Mouse (Mus musculus): ENCODE measurements around the gene Dmbx1.

The Dmbx1 gene

GRCm38 (mm10) chr4:115940681-115941080 is 955 bp upstream of the Dmbx1 start:
- DNase-seq (ENCODE audit: low spot score in 2 of 2), result no peak

GRCm38 (mm10) chr4:115938276-115939160 is 1.2 kb downstream of the Dmbx1 start:
- no peak for DNase-seq (ENCODE audit: low spot score in 2 of 2)

- DNase-seq (ENCODE audit: low spot score in 2 of 2), result no peak
Observed at GRCm38 (mm10) chr4:115937061-115937976, 2.4 kb downstream of the Dmbx1 start.

GRCm38 (mm10) chr4:115936646-115937045 is 3.1 kb downstream of the Dmbx1 start:
- DNase-seq (ENCODE audit: low spot score in 2 of 2), result no peak

DNA sequence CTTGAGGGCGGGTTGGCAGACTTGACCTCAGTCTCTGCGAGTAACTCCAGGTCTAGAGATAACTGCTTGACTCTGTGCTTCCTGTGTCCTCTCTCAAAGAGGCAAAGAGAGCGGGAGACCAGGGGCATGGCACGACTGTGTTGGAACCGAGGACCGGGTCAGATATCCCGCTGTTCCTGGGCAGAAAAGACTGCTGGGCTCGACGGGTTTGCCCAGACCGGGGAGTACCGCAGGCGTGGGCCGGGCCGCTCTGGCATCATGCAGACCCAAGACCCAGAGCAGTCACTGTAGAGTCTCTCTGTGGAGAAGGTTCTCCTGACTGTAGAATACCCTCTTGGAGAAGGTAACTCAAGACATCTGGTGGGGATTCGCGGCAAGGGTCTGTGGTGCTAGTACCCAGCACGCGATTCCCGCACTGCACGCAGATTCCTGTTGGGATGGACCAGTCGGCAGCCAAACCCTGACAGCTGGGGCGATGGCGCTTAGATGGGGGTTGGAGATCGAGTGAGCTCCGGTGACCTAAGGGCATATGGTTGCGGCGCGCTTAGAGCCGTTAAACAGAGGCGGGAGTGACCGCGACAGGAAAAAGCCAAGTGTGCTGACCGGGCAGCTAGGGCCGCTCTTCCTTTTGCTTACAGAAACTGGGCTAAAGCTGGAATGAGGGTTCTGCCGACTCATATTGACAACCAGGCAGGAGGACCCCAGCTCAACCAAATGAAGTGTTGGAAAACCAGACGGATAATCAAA is 3.7 kb downstream of the Dmbx1 start:
- DNase-seq (ENCODE audit: low spot score in 2 of 2), result no peak

- no peak for DNase-seq (ENCODE audit: low spot score in 2 of 2)
Observed at GRCm38 (mm10) chr4:115931556-115932088, 8.1 kb downstream of the Dmbx1 start.

DNA sequence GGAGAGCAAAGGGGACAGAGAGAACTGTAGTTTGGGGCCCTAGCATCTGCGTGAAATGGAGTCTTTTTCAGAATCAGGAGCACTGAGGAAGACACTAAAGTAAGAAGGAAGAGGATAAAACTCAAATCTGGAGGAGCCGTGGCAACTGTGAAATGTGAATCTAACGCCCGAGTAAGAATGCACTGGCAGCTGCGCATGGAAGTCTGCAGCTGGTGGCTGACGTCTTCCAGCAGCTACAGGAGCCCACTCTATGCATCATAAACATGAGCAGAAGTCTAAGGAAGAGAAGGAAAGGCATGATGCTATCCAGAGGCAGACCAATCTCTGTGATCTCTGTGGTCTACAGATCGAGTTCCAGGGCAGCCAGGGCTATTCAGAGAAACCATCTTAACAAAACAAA is 12.1 kb downstream of the Dmbx1 start:
- DNase-seq (ENCODE audit: low spot score in 2 of 2), result no peak

DNA sequence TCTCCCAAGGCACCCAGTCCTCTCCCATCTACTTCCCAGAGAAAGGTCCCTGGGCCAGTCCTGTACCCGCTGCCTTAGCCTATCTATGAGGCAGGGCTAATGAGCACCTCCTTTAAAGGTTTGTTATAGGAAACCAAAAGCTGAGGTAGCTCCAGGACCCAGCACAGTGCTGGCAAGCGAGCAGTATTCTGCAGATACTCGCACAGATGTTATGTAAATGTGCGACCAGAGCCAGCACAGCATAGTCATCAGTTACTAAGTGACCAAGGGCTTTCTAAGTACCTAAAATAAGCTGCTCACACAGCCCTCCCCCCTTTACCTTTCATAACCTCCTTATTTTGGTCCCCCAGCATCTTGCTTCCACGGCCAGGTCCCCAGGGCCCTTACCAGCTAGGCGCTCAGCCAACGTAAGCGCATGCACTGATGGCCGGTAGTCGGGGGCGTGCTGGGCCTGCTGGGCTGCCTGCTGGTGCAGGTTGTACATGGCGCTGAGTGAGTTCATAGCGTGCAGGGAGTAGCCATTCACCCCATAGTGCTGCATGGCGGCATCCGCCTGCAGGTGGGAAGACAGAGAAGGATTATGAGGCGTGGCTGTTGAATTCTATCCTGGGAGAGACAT is 16.4 kb downstream of the Dmbx1 start:
- DNase-seq (ENCODE audit: low spot score in 2 of 2), result no peak

DNA sequence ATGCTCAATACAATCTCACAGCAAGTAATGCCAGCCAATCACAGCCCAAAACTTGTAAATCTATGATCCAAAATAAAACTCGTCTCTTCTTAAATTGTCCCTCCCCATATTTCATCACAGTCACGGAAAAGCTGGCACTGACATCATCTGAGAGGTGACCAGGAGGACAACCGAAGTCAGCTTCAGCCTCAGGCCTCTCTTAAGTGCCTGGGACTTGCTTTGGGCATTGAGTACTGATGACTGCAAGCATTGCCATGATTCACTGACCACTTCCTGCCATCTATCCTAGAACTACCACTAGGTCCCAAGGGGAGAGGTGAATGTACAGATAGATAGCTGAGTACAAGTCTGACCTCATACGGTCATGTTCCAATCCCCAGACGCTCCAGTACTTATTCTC is 17.0 kb downstream of the Dmbx1 start:
- no peak for DNase-seq (ENCODE audit: low spot score in 2 of 2)

GRCm38 (mm10) chr4:115919911-115920310 is 19.8 kb downstream of the Dmbx1 start:
- DNase-seq (ENCODE audit: low spot score in 2 of 2), result no peak

GRCm38 (mm10) chr4:115911586-115911985 is 28.1 kb downstream of the Dmbx1 start:
- DNase-seq (ENCODE audit: low spot score in 2 of 2), result no peak

DNA sequence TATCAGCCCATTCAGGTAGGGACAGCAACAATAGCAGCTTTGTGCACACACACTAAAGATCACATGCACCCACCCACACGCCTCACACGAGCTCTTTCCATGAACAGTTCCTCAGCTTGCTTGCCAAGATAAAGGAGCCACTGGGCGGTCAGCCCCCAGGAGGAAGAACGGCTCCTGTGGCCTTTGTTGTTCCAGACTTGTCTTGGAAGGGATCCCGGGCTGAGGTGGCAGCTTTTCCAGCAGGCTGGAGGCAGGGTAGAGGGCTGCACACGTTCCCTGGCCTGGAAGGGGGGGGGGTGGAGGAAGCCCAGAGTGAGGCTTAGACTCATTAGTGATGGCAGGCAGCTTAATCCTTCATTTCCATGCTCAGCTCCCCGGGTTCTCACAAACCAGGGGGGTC is 31.1 kb downstream of the Dmbx1 start:
- no peak for DNase-seq (ENCODE audit: low spot score in 2 of 2)

- DNase-seq (ENCODE audit: low spot score in 2 of 2), result no peak
Observed at GRCm38 (mm10) chr4:115907994-115908393, 31.7 kb downstream of the Dmbx1 start.

DNA sequence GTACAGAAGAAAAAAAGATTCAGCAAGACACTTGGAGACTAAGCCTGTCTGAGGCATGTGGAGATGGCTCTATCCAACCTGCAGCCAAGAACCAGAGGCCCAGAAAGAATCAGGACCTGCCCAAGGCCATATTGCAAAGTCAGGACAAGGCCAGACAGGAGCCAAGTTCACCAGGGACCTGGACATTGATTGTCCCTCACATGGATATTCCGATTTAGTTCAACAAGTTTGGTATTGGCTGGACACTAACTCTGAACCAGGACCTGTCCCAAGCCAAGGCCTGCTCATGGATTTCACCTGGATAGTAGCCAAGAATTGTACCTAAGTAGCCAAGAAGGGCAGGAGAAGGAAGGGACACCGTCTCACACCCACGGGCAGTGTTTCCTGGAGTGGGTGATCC is 32.9 kb downstream of the Dmbx1 start:
- no peak for DNase-seq (ENCODE audit: low spot score in 2 of 2)

- no peak for DNase-seq (ENCODE audit: low spot score in 2 of 2)
Observed at GRCm38 (mm10) chr4:115905701-115906100, 34.0 kb downstream of the Dmbx1 start.

GRCm38 (mm10) chr4:115904375-115904774 is 35.4 kb downstream of the Dmbx1 start:
- no peak for DNase-seq (ENCODE audit: low spot score in 2 of 2)

DNA sequence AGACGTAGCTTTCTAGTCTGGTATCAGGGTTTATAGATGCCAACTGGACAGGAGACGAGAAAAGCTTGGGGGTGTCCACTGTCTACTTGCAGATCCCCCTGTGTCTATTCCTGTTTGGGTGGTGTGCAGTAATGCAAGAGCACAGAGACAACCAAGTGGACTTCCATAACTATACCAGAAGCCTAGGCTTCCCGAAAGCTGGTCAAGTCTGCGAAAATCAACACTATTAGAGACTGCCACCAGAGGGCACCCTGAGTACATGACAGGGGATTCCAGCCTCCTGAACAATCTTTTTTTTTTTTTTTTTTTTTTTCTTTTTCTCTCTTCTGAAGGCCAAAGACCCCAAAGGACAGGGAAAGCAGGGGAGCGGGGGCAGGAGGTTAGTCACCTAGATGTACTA is 36.9 kb downstream of the Dmbx1 start:
- DNase-seq (ENCODE audit: low spot score in 2 of 2), result peak; percentile 26 to 63

DNA sequence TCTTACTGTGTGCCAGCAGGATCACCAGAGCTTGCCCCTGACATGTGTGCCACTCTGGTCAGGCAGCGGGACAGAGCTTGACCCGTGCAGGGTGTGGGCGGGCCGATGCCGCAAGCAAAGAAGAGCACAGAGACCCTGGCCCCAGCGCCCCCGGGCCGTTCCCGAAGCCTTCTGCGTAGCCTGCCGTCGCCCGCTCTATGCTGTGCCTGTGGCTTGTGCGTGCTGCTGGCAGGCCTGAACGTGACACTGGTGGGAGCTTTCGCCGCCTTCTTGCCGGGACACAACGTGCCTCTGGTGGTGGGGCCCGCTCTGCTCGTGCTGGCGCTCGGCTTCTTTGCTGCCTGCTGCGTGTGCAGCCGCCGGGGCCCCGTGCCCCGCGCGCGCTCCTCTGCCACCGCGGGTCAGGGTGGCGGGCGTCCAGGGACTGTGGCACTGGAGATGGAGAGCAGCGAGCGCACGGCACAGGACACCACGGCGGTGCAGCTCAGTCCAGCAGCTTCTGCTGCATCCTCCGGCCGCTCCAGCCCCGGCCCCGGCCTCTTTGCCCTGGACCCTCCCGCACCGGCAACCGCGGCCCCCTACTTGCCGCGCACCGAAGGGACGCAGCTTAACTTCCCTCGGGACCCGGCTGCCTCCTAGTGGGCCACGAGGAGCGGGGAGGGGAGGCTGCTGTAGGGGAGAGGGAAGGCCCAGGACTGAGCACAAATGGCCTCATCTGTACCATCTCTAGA is 41.7 kb downstream of the Dmbx1 start:
- no peak for DNase-seq (ENCODE audit: low spot score in 2 of 2)

- no peak for DNase-seq (ENCODE audit: low spot score in 2 of 2)
Observed at GRCm38 (mm10) chr4:115894281-115894680, 45.4 kb downstream of the Dmbx1 start.

DNA sequence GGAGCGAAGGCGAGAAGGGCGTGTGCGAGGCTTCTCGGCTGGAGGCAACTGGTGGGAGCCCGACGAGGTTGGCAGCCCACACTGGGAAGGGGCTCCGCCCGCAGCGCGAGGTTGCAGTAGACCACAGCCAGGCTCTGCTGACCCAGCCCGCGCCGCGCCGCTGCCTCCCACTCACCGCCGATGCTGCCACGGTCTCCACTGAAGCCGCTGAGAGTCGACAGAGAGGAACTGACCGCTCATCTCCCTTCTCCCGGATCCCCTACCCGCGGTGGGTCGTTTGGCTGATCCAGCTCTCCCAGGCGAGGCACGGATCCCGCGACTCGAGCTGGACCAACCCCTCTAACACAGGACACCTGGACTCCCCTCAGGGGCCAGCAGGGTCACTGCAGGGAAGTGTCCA is 49.2 kb downstream of the Dmbx1 start, which contains the start of gene 6430628N08Rik:
TSS of gene 6430628N08Rik (plus strand) at position 113 of the 400 bp plus-strand sequence.
- DNase-seq (ENCODE audit: low spot score in 2 of 2), result no peak

All from natural killer cell, adult 2 months (primary cell).